Mouse (Mus musculus) stomach, embryonic 15.5 days (tissue): Measurements from ENCODE around the gene Abraxas1. TPM values are rescaled to one million over a fixed set of nuclear protein-coding genes. Genes with fewer than 3 reads are reported as not detected.

Source experiments
- ATAC-seq: fragments of 200-750 bp; cut with Nextera tagmentation; 2 replicates; pipeline ENCODE4 v1.8.0; 2017; ENCODE audit warnings: low read depth, moderate number of reproducible peaks, moderate TSS enrichment; ENCODE audit not compliant: insufficient read depth, low FRiP score
- H3K27ac ChIP-seq: fragments of 300-500 bp; sonication (generic); 2 replicates; pipeline ENCODE4 v1.5.1; 2015; ENCODE audit warnings: mild to moderate bottlenecking, inconsistent platforms
- H3K27me3 ChIP-seq: fragments of 300-500 bp; sonication (generic); replicated peaks from 2 replicates; pipeline ENCODE4 v1.6.1; 2015; ENCODE audit warnings: inconsistent platforms
- H3K36me3 ChIP-seq: fragments of 300-500 bp; sonication (generic); 2 replicates; pipeline ENCODE4 v1.6.1; 2015; ENCODE audit warnings: inconsistent platforms
- H3K4me1 ChIP-seq: fragments of 300-500 bp; sonication (generic); 2 replicates; pipeline ENCODE4 v1.6.1; 2015; ENCODE audit warnings: inconsistent platforms
- H3K4me2 ChIP-seq: fragments of 300-500 bp; sonication (generic); 2 replicates; pipeline ENCODE4 v1.6.1; 2015; ENCODE audit warnings: mild to moderate bottlenecking, inconsistent platforms
- H3K4me3 ChIP-seq: fragments of 300-500 bp; sonication (generic); replicated peaks from 2 replicates; pipeline ENCODE4 v1.5.1; 2015; ENCODE audit warnings: inconsistent platforms
- H3K9ac ChIP-seq: fragments of 300-500 bp; sonication (generic); 2 replicates; pipeline ENCODE4 v1.6.1; 2015; ENCODE audit warnings: inconsistent platforms
- H3K9me3 ChIP-seq: fragments of 300-500 bp; sonication (generic); 2 replicates; pipeline ENCODE4 v1.6.1; 2016; ENCODE audit warnings: inconsistent platforms
- WGBS: fragments of 180-500 bp; shearing (Covaris S2); methylation state at CpG from one replicate; pipeline ENCODE4 v1.1.7; 2015; 5-methylcytosine and 5-hydroxymethylcytosine counted together
- polyA plus RNA-seq: library from polyadenylated mRNA; unstranded; fragments of >200 nt; fragmentation: Nextera tagmentation; extraction: Ambion mirVana; gene quantifications from 2 replicates; pipeline ENCODE4 v1.2.1, GENCODE M21; 2015

Abraxas1 gene
- polyA plus RNA-seq, 1 experiment from 2014 or later: 27.9 TPM

DNA sequence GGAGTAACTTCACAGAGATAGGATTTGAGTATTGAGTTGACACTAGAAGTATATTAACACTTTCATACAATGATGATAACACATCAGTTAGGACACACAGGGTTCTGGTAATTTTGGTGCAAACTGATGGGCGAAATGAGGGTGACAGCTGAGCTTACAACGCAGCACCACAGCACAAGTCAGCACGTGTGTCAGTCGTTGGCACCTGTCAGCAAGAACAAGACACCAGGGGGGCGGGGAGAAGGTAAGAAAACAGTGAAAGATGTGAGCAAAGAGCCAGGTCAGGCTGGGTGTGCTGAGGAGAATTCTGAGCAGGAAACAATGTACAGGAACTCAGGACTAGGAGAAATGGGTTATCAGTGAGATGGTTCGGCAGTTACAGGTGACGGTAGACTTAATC is 59.0 kb downstream of the Abraxas1 start:
- H3K4me1 ChIP-seq: no peaks in the 10 kb centered on the region
- no peak overlapping the region for H3K4me3 ChIP-seq
- no peaks in the 10 kb centered on the region for H3K27me3 ChIP-seq
- H3K9me3 ChIP-seq: no peaks in the 10 kb centered on the region
- no peak overlapping the region for H3K4me2 ChIP-seq
- no peak overlapping the region for H3K27ac ChIP-seq
- no peak for ATAC-seq
- whole genome bisulfite sequencing: 87% methylated on average over 7 of the region's 7 CpGs
- no peak overlapping the region for H3K9ac ChIP-seq
- H3K36me3 ChIP-seq: peaks cover 21% of the 10 kb centered on the region

DNA sequence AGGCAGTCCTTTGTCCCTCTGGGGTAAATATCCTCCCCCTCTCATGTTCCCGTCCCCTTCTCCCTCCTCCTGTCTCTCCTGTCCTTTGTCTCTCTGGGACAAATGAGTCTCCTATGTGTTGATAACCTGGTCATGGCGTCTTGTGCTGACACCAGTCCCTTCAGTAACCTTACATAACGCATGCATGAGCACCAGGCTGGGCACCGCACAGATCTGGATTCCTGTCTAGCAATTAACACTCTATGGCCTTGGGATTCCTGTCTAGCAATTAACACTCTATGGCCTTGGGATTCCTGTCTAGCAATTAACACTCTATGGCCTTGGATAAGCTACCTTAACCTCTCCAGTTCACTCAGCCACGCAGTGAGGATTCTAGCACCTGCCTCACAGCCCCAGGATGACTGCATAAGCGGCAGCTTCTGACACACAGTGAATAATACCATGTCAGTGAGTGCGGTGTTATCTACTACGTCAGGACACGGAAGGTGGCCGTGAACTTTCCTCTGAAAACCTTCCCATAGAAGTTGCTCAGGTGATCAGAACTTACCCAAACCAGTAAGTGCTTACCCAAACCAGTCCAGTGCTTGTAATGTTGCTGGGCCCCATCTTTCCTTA is 60.6 kb downstream of the Abraxas1 start:
- Histone ChIP-seq H3K9me3 (no peaks in the 10 kb centered on the region), H3K36me3 (peaks cover 10% of the 10 kb centered on the region), H3K27ac (no peak overlapping the region), H3K4me1 (no peaks in the 10 kb centered on the region), H3K9ac (no peak overlapping the region), H3K27me3 (no peaks in the 10 kb centered on the region), H3K4me3 (no peak overlapping the region), H3K4me2 (no peak overlapping the region)
- peak; percentile 18; the same call in 1 of the 2 replicates for ATAC-seq
- WGBS: 73% methylated on average over 10 of the region's 10 CpGs

- 86% methylated on average over 5 of the region's 5 CpGs for WGBS
Measured at GRCm38 (mm10) chr5:100758121-100758520, 62.6 kb downstream of the Abraxas1 start.

More at GRCm38 (mm10) chr5:100758121-100758520, 62.6 kb downstream of the Abraxas1 start:
- no peak for ATAC-seq
- H3K9ac ChIP-seq: no peak overlapping the region
- no peak overlapping the region for H3K27ac ChIP-seq
- no peak overlapping the region for H3K4me3 ChIP-seq
- 0 out of 2 replicates have a peak, but pooled peaks cover under 1% of the 10 kb centered on the region for H3K36me3 ChIP-seq
- H3K4me1 ChIP-seq: no peaks in the 10 kb centered on the region
- no peak overlapping the region for H3K4me2 ChIP-seq
- H3K27me3 ChIP-seq: no peaks in the 10 kb centered on the region
- no peaks in the 10 kb centered on the region for H3K9me3 ChIP-seq

Other genes with a start within 250 kb of the Abraxas1 start
- gene Plac8, start 248.7 kb downstream of the Abraxas1 start, polyA plus RNA-seq: 209 and 223 TPM in 2 replicates
- gene Coq2, start 145.8 kb downstream of the Abraxas1 start, polyA plus RNA-seq: 63.3 and 66.4 TPM in 2 replicates
- 5.5 and 6.0 TPM in 2 replicates for gene Hpse, start 101.2 kb downstream of the Abraxas1 start, polyA plus RNA-seq
- 13.3 and 14.9 TPM in 2 replicates for gene Helq, start 22.4 kb downstream of the Abraxas1 start, polyA plus RNA-seq
- gene Mrps18c, start 22.3 kb downstream of the Abraxas1 start, polyA plus RNA-seq: 169 and 170 TPM in 2 replicates
- gene Gpat3, start 24.7 kb upstream of the Abraxas1 start, polyA plus RNA-seq: 3.7 and 5.1 TPM in 2 replicates